Mouse (Mus musculus): ENCODE results near the gene D630045J12Rik. TPM values are rescaled to one million over a fixed set of nuclear protein-coding genes. Genes with fewer than 3 reads are reported as not detected.

D630045J12Rik gene
- polyA plus RNA-seq, 1 experiment from 2014 or later = 0.26 TPM

DNA sequence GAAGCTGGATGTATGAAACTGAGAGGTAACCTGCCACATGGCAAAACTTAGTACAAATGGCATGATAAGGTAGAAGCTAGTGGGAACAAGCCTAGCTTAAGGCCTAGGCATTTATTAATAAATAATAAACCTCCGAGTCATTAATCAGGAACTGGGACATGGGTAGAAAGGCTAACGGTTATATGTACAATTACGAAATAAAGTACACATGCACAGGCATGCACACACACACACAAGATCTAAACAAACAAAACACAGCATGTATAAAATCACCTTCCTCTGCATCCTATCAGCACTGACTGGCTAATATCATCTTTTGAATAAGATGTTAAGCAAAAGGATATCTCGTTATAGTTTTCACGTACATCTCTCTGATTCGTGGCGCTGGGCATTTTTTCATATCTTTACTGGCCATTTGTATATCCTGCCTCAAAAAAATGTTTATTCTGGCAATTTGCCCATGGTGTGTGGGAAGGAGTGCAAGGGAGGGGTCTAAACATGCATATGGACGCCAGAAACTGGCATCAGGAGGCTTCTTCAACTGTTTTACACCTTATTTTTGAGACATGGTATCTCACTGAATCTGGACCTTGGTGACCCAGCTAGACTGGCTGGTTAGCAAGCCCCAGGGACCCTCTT lies 67.4 kb downstream of the D630045J12Rik start:
- H3K9ac ChIP-seq (ENCODE audit: low read depth, low read length) = no peak overlapping the region
- H3K4me3 ChIP-seq (ENCODE audit: low read depth, low read length) = no peak overlapping the region
- ATAC-seq (ENCODE audit: low read depth) = no peak
- no peak overlapping the region for H3K4me2 ChIP-seq (ENCODE audit: low read depth, low read length)
- no peaks in the 10 kb centered on the region for H3K9me3 ChIP-seq (replicated peaks; ENCODE audit: control insufficient read depth, low read length)
- 58% methylated on average over 8 of the region's 8 CpGs for WGBS (ENCODE audit: insufficient replicate concordance)
- H3K4me1 ChIP-seq (ENCODE audit: control insufficient read depth, low read depth, low read length) = no peaks in the 10 kb centered on the region; the same call in 1 of the 2 replicates
- H3K36me3 ChIP-seq (ENCODE audit: control insufficient read depth, insufficient read depth) = no peaks in the 10 kb centered on the region
- no peaks in the 10 kb centered on the region for H3K27me3 ChIP-seq (ENCODE audit: control insufficient read depth, insufficient read depth, low read depth, low read length)
- no peak overlapping the region for H3K27ac ChIP-seq (ENCODE audit: low read length)

DNA sequence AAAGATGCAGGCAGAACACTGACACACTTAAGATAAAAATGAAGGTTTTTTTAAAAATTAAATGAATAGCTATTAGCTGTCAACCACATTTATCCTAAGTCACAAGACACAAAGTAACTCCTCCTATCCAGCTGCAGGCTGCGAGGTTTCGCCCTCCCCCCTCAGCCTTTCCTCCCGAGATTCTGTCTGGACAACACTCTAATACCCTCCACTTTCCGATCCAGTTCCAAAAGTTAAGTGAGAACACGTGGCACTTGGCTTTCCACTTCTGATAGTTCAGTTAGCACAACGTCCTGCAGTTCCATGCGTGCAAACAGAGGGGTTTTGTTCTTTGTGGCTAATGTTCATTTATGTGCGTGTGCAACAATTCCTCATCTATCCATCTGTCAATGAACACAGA lies 69.0 kb downstream of the D630045J12Rik start:
- Histone ChIP-seq H3K4me1 (ENCODE audit: control insufficient read depth, low read depth, low read length) (no peaks in the 10 kb centered on the region; the same call in 1 of the 2 replicates), H3K36me3 (ENCODE audit: control insufficient read depth, insufficient read depth) (no peaks in the 10 kb centered on the region), H3K9ac (ENCODE audit: low read depth, low read length) (no peak overlapping the region), H3K9me3 (replicated peaks; ENCODE audit: control insufficient read depth, low read length) (no peaks in the 10 kb centered on the region), H3K27me3 (ENCODE audit: control insufficient read depth, insufficient read depth, low read depth, low read length) (no peaks in the 10 kb centered on the region), H3K4me3 (ENCODE audit: low read depth, low read length) (no peak overlapping the region), H3K4me2 (ENCODE audit: low read depth, low read length) (no peak overlapping the region), H3K27ac (ENCODE audit: low read length) (no peak overlapping the region)
- WGBS (ENCODE audit: insufficient replicate concordance) = 75% methylated on average over 8 of the region's 8 CpGs
- no peak for ATAC-seq (ENCODE audit: low read depth)

DNA sequence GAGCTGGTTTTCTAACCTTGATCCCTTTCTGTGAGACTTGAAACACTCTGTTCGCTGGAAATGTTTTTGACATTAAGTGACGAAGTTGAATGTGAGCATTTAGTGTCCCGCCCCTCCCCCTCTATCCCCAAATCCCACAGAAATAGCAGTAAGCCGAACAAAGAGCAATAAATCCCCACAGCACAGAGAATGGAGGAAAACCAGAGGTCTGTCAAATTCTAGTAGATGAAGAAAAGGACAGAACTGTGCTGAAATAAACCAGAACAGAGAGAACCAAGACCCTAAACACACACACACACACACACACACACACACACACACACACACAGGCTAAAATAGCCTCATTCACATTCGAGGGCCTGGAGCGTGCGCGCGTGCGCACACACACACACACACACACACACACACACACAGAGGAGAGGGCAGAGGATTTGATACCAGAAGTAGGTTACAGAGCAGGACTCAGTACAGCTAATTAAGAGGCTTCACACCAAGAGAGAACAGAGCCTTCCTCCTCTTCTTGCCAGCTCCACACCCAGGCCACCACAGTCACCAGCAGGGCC lies 72.0 kb downstream of the D630045J12Rik start:
- no peaks in the 10 kb centered on the region for H3K27me3 ChIP-seq (ENCODE audit: control insufficient read depth, insufficient read depth, low read depth, low read length)
- WGBS (ENCODE audit: insufficient replicate concordance) = 73% methylated on average over 10 of the region's 10 CpGs
- H3K4me1 ChIP-seq (ENCODE audit: control insufficient read depth, low read depth, low read length) = no peaks in the 10 kb centered on the region; the same call in 1 of the 2 replicates
- H3K9me3 ChIP-seq (replicated peaks; ENCODE audit: control insufficient read depth, low read length) = no peaks in the 10 kb centered on the region
- H3K36me3 ChIP-seq (ENCODE audit: control insufficient read depth, insufficient read depth) = no peaks in the 10 kb centered on the region
- ATAC-seq (ENCODE audit: low read depth) = no peak
- H3K4me3 ChIP-seq (ENCODE audit: low read depth, low read length) = no peak overlapping the region
- no peak overlapping the region for H3K27ac ChIP-seq (ENCODE audit: low read length)
- H3K9ac ChIP-seq (ENCODE audit: low read depth, low read length) = no peak overlapping the region
- no peak overlapping the region for H3K4me2 ChIP-seq (ENCODE audit: low read depth, low read length)

DNA sequence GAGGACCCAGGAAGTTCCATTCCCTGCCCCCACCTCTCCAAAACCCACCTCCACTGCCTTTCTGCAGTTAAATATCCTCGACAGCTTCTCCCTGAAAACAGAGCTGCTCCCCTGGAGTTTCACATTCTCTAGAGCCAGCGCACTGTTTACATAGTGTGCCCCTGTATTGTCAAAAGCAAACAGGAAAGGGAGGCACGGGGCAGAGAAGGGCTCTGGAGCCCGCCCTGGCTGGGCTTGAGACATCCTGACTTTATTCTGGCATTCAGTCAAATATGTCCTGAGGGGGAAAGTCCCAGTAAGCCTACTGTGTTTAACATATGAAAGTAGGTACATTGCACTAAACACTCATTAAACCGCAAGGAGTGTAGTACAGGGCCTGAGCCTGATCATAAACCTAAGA lies 73.1 kb downstream of the D630045J12Rik start:
- ATAC-seq (ENCODE audit: low read depth) = 0 out of 2 replicates have a peak, but pooled peaks have one; percentile 16
- H3K27ac ChIP-seq (ENCODE audit: low read length) = no peak overlapping the region
- 52% methylated on average over 5 of the region's 5 CpGs for WGBS (ENCODE audit: insufficient replicate concordance)

DNA sequence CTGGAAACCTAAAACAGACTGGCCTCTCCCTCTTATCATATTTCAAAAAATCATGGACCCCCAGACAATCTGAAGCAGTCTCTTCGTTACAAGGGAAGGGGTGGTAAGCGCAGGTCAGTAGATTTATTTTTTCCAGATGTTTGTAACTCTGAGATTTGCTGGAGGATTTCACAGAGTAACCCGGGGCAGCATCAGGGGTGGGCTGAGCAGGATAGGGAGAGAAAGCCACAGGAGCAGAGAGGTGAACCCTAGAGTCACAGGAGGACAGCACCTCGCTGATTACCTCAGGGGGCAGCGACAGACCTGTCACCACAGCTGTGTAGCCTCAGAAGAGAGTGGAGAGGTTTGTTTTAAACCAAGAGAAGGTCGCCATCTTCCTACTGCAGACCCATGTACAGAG lies 88.4 kb downstream of the D630045J12Rik start:
- Histone ChIP-seq H3K4me2 (ENCODE audit: low read depth, low read length) (no peak overlapping the region), H3K4me3 (ENCODE audit: low read depth, low read length) (no peak overlapping the region), H3K27me3 (ENCODE audit: control insufficient read depth, insufficient read depth, low read depth, low read length) (no peaks in the 10 kb centered on the region), H3K27ac (ENCODE audit: low read length) (no peak overlapping the region), H3K36me3 (ENCODE audit: control insufficient read depth, insufficient read depth) (no peaks in the 10 kb centered on the region), H3K9me3 (replicated peaks; ENCODE audit: control insufficient read depth, low read length) (no peaks in the 10 kb centered on the region), H3K9ac (ENCODE audit: low read depth, low read length) (no peak overlapping the region), H3K4me1 (ENCODE audit: control insufficient read depth, low read depth, low read length) (no peaks in the 10 kb centered on the region)
- WGBS (ENCODE audit: insufficient replicate concordance) = 69% methylated on average over 6 of the region's 6 CpGs
- no peak for ATAC-seq (ENCODE audit: low read depth)

More for the DNA sequence above, 73.1 kb downstream of the D630045J12Rik start:
- no peaks in the 10 kb centered on the region for H3K36me3 ChIP-seq (ENCODE audit: control insufficient read depth, insufficient read depth)
- H3K4me1 ChIP-seq (ENCODE audit: control insufficient read depth, low read depth, low read length) = no peaks in the 10 kb centered on the region
- no peaks in the 10 kb centered on the region for H3K9me3 ChIP-seq (replicated peaks; ENCODE audit: control insufficient read depth, low read length)
- H3K4me2 ChIP-seq (ENCODE audit: low read depth, low read length) = no peak overlapping the region
- H3K4me3 ChIP-seq (ENCODE audit: low read depth, low read length) = no peak overlapping the region
- H3K27me3 ChIP-seq (ENCODE audit: control insufficient read depth, insufficient read depth, low read depth, low read length) = no peaks in the 10 kb centered on the region
- H3K9ac ChIP-seq (ENCODE audit: low read depth, low read length) = no peak overlapping the region

DNA sequence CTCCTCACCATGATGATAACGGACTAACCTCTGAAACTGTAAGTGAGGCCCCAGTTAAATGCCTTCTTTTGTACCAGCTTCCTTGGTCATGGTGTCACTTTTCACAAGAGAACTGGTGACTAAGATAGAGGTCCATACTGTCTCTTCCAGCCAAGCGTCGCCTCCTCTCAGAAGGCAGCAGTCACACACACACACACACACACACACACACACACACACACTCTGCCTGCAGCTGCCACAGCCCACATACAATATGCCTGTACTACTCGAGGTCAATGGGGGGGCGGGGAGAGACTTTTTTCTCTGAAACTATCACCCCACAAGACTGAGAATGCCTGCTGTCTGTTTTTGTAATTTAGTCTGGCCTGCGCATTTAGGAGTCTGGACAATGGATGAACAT lies 89.1 kb downstream of the D630045J12Rik start:
- Histone ChIP-seq H3K9me3 (replicated peaks; ENCODE audit: control insufficient read depth, low read length) (no peaks in the 10 kb centered on the region), H3K27ac (ENCODE audit: low read length) (no peak overlapping the region), H3K4me1 (ENCODE audit: control insufficient read depth, low read depth, low read length) (no peaks in the 10 kb centered on the region), H3K27me3 (ENCODE audit: control insufficient read depth, insufficient read depth, low read depth, low read length) (no peaks in the 10 kb centered on the region), H3K4me3 (ENCODE audit: low read depth, low read length) (no peak overlapping the region), H3K36me3 (ENCODE audit: control insufficient read depth, insufficient read depth) (no peaks in the 10 kb centered on the region), H3K9ac (ENCODE audit: low read depth, low read length) (no peak overlapping the region), H3K4me2 (ENCODE audit: low read depth, low read length) (no peak overlapping the region)
- WGBS (ENCODE audit: insufficient replicate concordance) = 68% methylated on average over 6 of the region's 6 CpGs
- ATAC-seq (ENCODE audit: low read depth) = no peak

DNA sequence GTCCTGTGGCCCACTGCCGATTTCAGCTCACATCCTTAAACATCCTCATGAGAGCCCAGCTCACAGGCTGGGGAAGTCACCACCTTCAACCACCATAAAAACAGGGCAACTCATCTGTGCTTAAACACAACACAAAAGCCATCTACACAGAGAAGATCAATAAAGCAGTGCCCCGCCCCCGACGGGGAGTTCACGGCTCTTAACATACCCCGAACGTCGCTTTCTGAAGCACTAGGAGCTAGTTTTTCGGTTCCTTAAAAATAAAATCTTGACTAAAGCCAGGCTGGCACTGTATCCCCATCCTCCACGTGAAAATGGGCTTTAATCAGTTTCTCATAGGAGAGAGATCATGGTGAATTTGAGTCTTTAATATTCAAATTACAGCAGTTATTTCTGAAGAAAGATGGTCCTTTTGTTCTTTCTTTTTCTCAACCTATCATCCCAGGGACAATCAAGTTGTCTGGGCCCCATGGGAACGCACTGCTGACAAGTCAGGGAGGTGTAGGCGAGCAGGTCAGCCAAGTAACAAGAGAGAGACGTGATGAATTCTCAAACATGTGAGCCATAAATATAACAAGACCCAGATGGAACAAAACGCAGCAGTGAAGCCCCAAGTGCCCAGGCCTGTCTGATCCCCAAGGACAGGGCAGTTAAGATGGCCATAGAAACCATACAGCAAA lies 90.8 kb downstream of the D630045J12Rik start:
- H3K9me3 ChIP-seq (replicated peaks; ENCODE audit: control insufficient read depth, low read length) = no peaks in the 10 kb centered on the region
- H3K4me3 ChIP-seq (ENCODE audit: low read depth, low read length) = no peak overlapping the region
- 69% methylated on average over 14 of the region's 14 CpGs for WGBS (ENCODE audit: insufficient replicate concordance)
- no peaks in the 10 kb centered on the region for H3K27me3 ChIP-seq (ENCODE audit: control insufficient read depth, insufficient read depth, low read depth, low read length)
- H3K27ac ChIP-seq (ENCODE audit: low read length) = no peak overlapping the region
- H3K4me1 ChIP-seq (ENCODE audit: control insufficient read depth, low read depth, low read length) = no peaks in the 10 kb centered on the region
- no peak overlapping the region for H3K9ac ChIP-seq (ENCODE audit: low read depth, low read length)
- no peaks in the 10 kb centered on the region for H3K36me3 ChIP-seq (ENCODE audit: control insufficient read depth, insufficient read depth)
- ATAC-seq (ENCODE audit: low read depth) = no peak
- no peak overlapping the region for H3K4me2 ChIP-seq (ENCODE audit: low read depth, low read length)

DNA sequence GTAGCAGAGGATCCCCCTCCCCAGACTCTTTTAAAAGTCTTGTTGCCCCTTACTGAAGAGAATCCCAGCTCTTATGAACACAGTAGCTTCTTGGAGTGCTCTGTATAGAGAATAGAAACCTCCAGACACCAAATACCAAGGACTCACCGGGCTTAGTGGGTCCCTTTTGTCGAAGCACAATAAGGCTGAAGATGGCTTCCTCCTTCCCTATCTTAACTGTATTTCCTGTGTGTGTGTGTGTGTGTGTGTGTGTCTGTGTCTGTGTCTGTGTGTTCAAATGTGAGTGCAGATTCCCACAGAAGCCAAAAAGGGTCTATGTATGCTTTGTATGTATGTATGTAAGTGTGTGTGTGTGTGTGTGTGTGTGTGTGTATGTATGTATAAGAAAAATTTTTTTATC lies 93.3 kb downstream of the D630045J12Rik start:
- no peak overlapping the region for H3K27ac ChIP-seq (ENCODE audit: low read length)
- ATAC-seq (ENCODE audit: low read depth) = no peak

DNA sequence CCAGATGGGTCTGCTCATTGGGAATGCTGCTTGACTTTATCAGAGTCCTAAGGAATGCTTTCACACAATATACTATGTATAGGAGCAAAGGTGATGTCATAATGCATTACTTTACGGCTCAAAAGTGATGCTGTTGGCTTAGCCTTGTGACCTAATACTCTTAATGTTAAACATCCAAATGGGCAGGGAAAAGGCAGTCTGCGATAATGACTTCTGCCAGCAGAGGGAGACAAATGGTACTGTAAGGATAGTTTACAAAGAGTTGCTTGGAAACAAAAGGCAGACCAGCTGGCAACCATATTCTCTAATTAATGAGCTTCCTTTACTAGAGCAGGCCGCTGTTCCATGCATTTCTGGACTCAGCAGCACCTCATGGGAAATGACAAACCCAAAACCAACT lies 93.7 kb downstream of the D630045J12Rik start:
- no peak for ATAC-seq (ENCODE audit: low read depth)

More for the DNA sequence above, 93.3 kb downstream of the D630045J12Rik start:
- Histone ChIP-seq H3K27me3 (ENCODE audit: control insufficient read depth, insufficient read depth, low read depth, low read length) (no peaks in the 10 kb centered on the region), H3K9me3 (replicated peaks; ENCODE audit: control insufficient read depth, low read length) (no peaks in the 10 kb centered on the region), H3K4me3 (ENCODE audit: low read depth, low read length) (no peak overlapping the region), H3K36me3 (ENCODE audit: control insufficient read depth, insufficient read depth) (no peaks in the 10 kb centered on the region), H3K4me2 (ENCODE audit: low read depth, low read length) (no peak overlapping the region), H3K9ac (ENCODE audit: low read depth, low read length) (no peak overlapping the region), H3K4me1 (ENCODE audit: control insufficient read depth, low read depth, low read length) (no peaks in the 10 kb centered on the region)
- WGBS (ENCODE audit: insufficient replicate concordance) = 34% methylated on average over 2 of the region's 2 CpGs

More for the DNA sequence above, 93.7 kb downstream of the D630045J12Rik start:
- Histone ChIP-seq H3K4me1 (ENCODE audit: control insufficient read depth, low read depth, low read length) (no peaks in the 10 kb centered on the region), H3K27ac (ENCODE audit: low read length) (no peak overlapping the region), H3K9me3 (replicated peaks; ENCODE audit: control insufficient read depth, low read length) (no peaks in the 10 kb centered on the region), H3K4me2 (ENCODE audit: low read depth, low read length) (no peak overlapping the region), H3K4me3 (ENCODE audit: low read depth, low read length) (no peak overlapping the region), H3K36me3 (ENCODE audit: control insufficient read depth, insufficient read depth) (no peaks in the 10 kb centered on the region), H3K9ac (ENCODE audit: low read depth, low read length) (no peak overlapping the region), H3K27me3 (ENCODE audit: control insufficient read depth, insufficient read depth, low read depth, low read length) (no peaks in the 10 kb centered on the region)
- WGBS (ENCODE audit: insufficient replicate concordance) = 17% methylated on average over 3 of the region's 3 CpGs
